Mouse (Mus musculus): ENCODE results near the gene Klhl20. TPM values are rescaled to one million over a fixed set of nuclear protein-coding genes. Genes with fewer than 3 reads are reported as not detected.
A peak's percentile ranks its signal among the peaks of the same experiment; 100 is the strongest.

The Klhl20 gene
- total and polyA plus RNA-seq, 3 experiments = 3.7 to 7.8 TPM; not detected in 1

DNA sequence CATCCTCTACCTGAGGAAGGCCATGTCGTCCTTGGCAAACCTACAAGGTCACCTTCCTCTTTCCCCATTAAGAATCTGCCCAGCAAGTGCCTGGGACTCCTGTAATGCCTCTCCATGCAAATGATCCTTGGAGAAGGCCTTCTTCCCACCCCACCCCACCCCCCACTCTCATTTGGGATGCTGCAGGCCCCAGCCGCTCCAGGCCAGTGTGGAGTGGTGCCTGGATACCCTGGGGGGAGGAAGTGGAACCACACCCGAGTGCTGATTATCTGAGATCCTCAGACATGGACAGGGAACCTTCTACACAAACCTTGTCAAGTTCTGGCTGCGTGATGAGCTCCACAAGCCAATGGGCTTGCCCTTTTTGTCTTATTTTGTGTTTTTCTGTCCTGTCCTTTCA, 29.0 kb upstream of the Klhl20 start:
- peaks cover 0 to 2% of the 10 kb centered on the region in 2 experiments; a peak in 2 of 4 replicates for H3K36me3 ChIP-seq (ENCODE audit: control insufficient read depth in 1 of 2, insufficient read depth in 2 of 2, low read length in 2 of 2)
- TF ChIP-seq CHD2 (IDR thresholded peaks at IDR 0.05; ENCODE audit: low read length) = no peak
- no peak for TF ChIP-seq CTCF (IDR thresholded peaks at IDR 0.05 in 2 of 3, conservative IDR thresholded peaks at IDR 0.05 in 1 of 3; ENCODE audit: control insufficient read depth in 1 of 3, insufficient read depth in 1 of 3, low read depth in 2 of 3, low read length in 3 of 3, poor library complexity in 1 of 3, severe bottlenecking in 1 of 3)
- TF ChIP-seq MXI1 (IDR thresholded peaks at IDR 0.05; ENCODE audit: low read depth, low read length) = no peak
- TF ChIP-seq MYB (IDR thresholded peaks at IDR 0.05; ENCODE audit: low read depth, low read length) = no peak
- no peak for TF ChIP-seq NELFE (IDR thresholded peaks at IDR 0.05; ENCODE audit: low read depth, low read length)
- TF ChIP-seq CHD1 (IDR thresholded peaks at IDR 0.05; ENCODE audit: low read depth, low read length) = no peak
- TF ChIP-seq RCOR1 (IDR thresholded peaks at IDR 0.05; ENCODE audit: low read depth, low read length) = no peak
- TF ChIP-seq ETS1 (IDR thresholded peaks at IDR 0.05; ENCODE audit: low read depth, low read length) = no peak
- no peak for TF ChIP-seq RAD21 (IDR thresholded peaks at IDR 0.05; ENCODE audit: low read depth, low read length)
- TF ChIP-seq MAFK (IDR thresholded peaks at IDR 0.05; ENCODE audit: borderline replicate concordance, low read depth, low read length) = no peak
- peak; percentile 24 for DNase-seq (ENCODE audit: low read depth, low spot score)

GRCm38 (mm10) chr1:161159214-161159613, 27.9 kb upstream of the Klhl20 start, which contains the start of gene Tex50:
Tex50 (minus strand) TSS chr1:161159314.
- Histone ChIP-seq H3K36me3 (ENCODE audit: control insufficient read depth in 1 of 2, insufficient read depth in 2 of 2, low read length in 2 of 2) (peaks cover 0 to 2% of the 10 kb centered on the region in 2 experiments; a peak in 2 of 4 replicates), H3K4me1 (ENCODE audit: control insufficient read depth in 1 of 2, insufficient read depth in 2 of 2, low read length in 2 of 2) (peaks cover 0 to 4% of the 10 kb centered on the region in 2 experiments; a peak in 3 of 4 replicates), H3K9me3 (replicated peaks; ENCODE audit: insufficient read depth, low read length) (no peaks in the 10 kb centered on the region), H3K4me3 (ENCODE audit: control insufficient read depth in 1 of 2, insufficient read depth in 1 of 2, low read depth in 2 of 2, low read length in 2 of 2) (no peak within 1 kb of the TSS), H3K27ac (ENCODE audit: control insufficient read depth, low read depth, low read length) (no peak within 1 kb of the TSS), H3K79me2 (ENCODE audit: control insufficient read depth, insufficient read depth, low read length, poor library complexity) (no peaks in the 10 kb centered on the region), H3K9ac (ENCODE audit: control insufficient read depth, low read depth, low read length, poor library complexity, severe bottlenecking) (no peak within 1 kb of the TSS), H3K27me3 (ENCODE audit: control insufficient read depth in 1 of 2, insufficient read depth in 2 of 2, low read length in 2 of 2) (peaks cover 0 to 2% of the 10 kb centered on the region in 2 experiments; a peak in 1 of 4 replicates)
- TF ChIP-seq HCFC1 (IDR thresholded peaks at IDR 0.05; ENCODE audit: low read depth, low read length) = no peak
- no peak for TF ChIP-seq KAT2A (conservative IDR thresholded peaks at IDR 0.05; ENCODE audit: low read depth, low read length)
- no peak for TF ChIP-seq CHD2 (IDR thresholded peaks at IDR 0.05; ENCODE audit: low read length)
- TF ChIP-seq MAZ (IDR thresholded peaks at IDR 0.05; ENCODE audit: low read depth, low read length) = no peak
- no peak for TF ChIP-seq JUND (IDR thresholded peaks at IDR 0.05; ENCODE audit: low read depth, low read length)
- TF ChIP-seq MAX (IDR thresholded peaks at IDR 0.05; ENCODE audit: low read length) = no peak
- TF ChIP-seq SIN3A (IDR thresholded peaks at IDR 0.05; ENCODE audit: low read length) = no peak
- TF ChIP-seq GABPA (IDR thresholded peaks at IDR 0.05; ENCODE audit: low read depth, low read length) = no peak
- TF ChIP-seq ELF1 (IDR thresholded peaks at IDR 0.05; ENCODE audit: low read depth, low read length) = no peak
- TF ChIP-seq NELFE (IDR thresholded peaks at IDR 0.05; ENCODE audit: low read depth, low read length) = no peak
- TF ChIP-seq UBTF (IDR thresholded peaks at IDR 0.05; ENCODE audit: borderline replicate concordance, insufficient read depth, low read depth, low read length) = no peak
- no peak for TF ChIP-seq E2F4 (IDR thresholded peaks at IDR 0.05; ENCODE audit: borderline replicate concordance, low read depth, low read length)
- TF ChIP-seq CTCF (IDR thresholded peaks at IDR 0.05 in 2 of 3, conservative IDR thresholded peaks at IDR 0.05 in 1 of 3; ENCODE audit: control insufficient read depth in 1 of 3, insufficient read depth in 1 of 3, low read depth in 2 of 3, low read length in 3 of 3, poor library complexity in 1 of 3, severe bottlenecking in 1 of 3) = no peak
- no peak for TF ChIP-seq MEF2A (IDR thresholded peaks at IDR 0.05; ENCODE audit: extremely low read depth, insufficient replicate concordance, low read depth, low read length, poor library complexity, severe bottlenecking)
- TF ChIP-seq SMC3 (IDR thresholded peaks at IDR 0.05; ENCODE audit: low read depth, low read length) = no peak
- TF ChIP-seq MXI1 (IDR thresholded peaks at IDR 0.05; ENCODE audit: low read depth, low read length) = no peak
- TF ChIP-seq RAD21 (IDR thresholded peaks at IDR 0.05; ENCODE audit: low read depth, low read length) = no peak
- no peak for DNase-seq (ENCODE audit: low read depth, low spot score)

More for the DNA sequence above, 29.0 kb upstream of the Klhl20 start:
- Histone ChIP-seq H3K9ac (ENCODE audit: control insufficient read depth, low read depth, low read length, poor library complexity, severe bottlenecking) (no peak overlapping the region), H3K79me2 (ENCODE audit: control insufficient read depth, insufficient read depth, low read length, poor library complexity) (no peaks in the 10 kb centered on the region), H3K9me3 (replicated peaks; ENCODE audit: insufficient read depth, low read length) (no peaks in the 10 kb centered on the region), H3K27ac (ENCODE audit: control insufficient read depth, low read depth, low read length) (no peak overlapping the region), H3K4me1 (ENCODE audit: control insufficient read depth in 1 of 2, insufficient read depth in 2 of 2, low read length in 2 of 2) (peaks cover 0 to 4% of the 10 kb centered on the region in 2 experiments; a peak in 3 of 4 replicates), H3K27me3 (ENCODE audit: control insufficient read depth in 1 of 2, insufficient read depth in 2 of 2, low read length in 2 of 2) (peaks cover 0 to 2% of the 10 kb centered on the region in 2 experiments; a peak in 1 of 4 replicates), H3K4me3 (ENCODE audit: control insufficient read depth in 1 of 2, insufficient read depth in 1 of 2, low read depth in 2 of 2, low read length in 2 of 2) (no peak overlapping the region)
